Mouse (Mus musculus) liver, embryonic 12.5 days (tissue): Measurements from ENCODE around the gene Dctn2. TPM values are rescaled to one million over a fixed set of nuclear protein-coding genes. Genes with fewer than 3 reads are reported as not detected.

ENCODE experiments used
- ATAC-seq: fragments of 200-750 bp; cut with Nextera tagmentation; 2 replicates; pipeline ENCODE4 v1.8.0; 2017; ENCODE audit warnings: moderate number of reproducible peaks, mild to moderate bottlenecking, moderate library complexity
- H3K27ac ChIP-seq: fragments of 300-500 bp; sonication (generic); 2 replicates; pipeline ENCODE4 v1.5.1; 2016; ENCODE audit warnings: mild to moderate bottlenecking
- H3K27me3 ChIP-seq: fragments of 300-500 bp; sonication (generic); replicated peaks from 2 replicates; pipeline ENCODE4 v1.6.1; 2016; ENCODE audit warnings: mild to moderate bottlenecking, moderate library complexity
- H3K36me3 ChIP-seq: fragments of 300-500 bp; sonication (generic); 2 replicates; pipeline ENCODE4 v1.6.1; 2016; ENCODE audit warnings: mild to moderate bottlenecking, moderate library complexity
- H3K4me1 ChIP-seq: fragments of 300-500 bp; sonication (generic); 2 replicates; pipeline ENCODE4 v1.6.1; 2016
- H3K4me2 ChIP-seq: fragments of 300-500 bp; sonication (generic); 2 replicates; pipeline ENCODE4 v1.6.1; 2016; ENCODE audit warnings: mild to moderate bottlenecking, moderate library complexity
- H3K4me3 ChIP-seq: fragments of 300-500 bp; sonication (generic); 2 replicates; pipeline ENCODE4 v1.5.1; 2016; ENCODE audit warnings: mild to moderate bottlenecking, moderate library complexity
- H3K9ac ChIP-seq: fragments of 300-500 bp; sonication (generic); 2 replicates; pipeline ENCODE4 v1.6.1; 2016; ENCODE audit warnings: mild to moderate bottlenecking, moderate library complexity
- H3K9me3 ChIP-seq: fragments of 300-500 bp; sonication (generic); replicated peaks from 2 replicates; pipeline ENCODE4 v1.6.1; 2016; ENCODE audit warnings: mild to moderate bottlenecking, moderate library complexity
- WGBS: fragments of 180-500 bp; shearing (Covaris S2); methylation state at CpG from one replicate; pipeline ENCODE4 v1.1.7; 2016; ENCODE audit not compliant: insufficient replicate concordance; 5-methylcytosine and 5-hydroxymethylcytosine counted together
- polyA plus RNA-seq: library from polyadenylated mRNA; unstranded; fragments of >200 nt; fragmentation: Nextera tagmentation; extraction: Ambion mirVana; gene quantifications from 2 replicates; pipeline ENCODE4 v1.2.1, GENCODE M21; 2016

Dctn2 gene
- polyA plus RNA-seq, 1 experiment from 2014 or later, result 96.1 TPM

- H3K4me1 ChIP-seq, result peaks cover 55% of the 10 kb centered on the region
- H3K9ac ChIP-seq, result no peak overlapping the region
- H3K36me3 ChIP-seq, result peaks cover 28% of the 10 kb centered on the region
- H3K27me3 ChIP-seq, result peaks cover 40% of the 10 kb centered on the region
- H3K27ac ChIP-seq, result no peak overlapping the region; the same call in 1 of the 2 replicates
- peak; percentile 56 for ATAC-seq
- no peaks in the 10 kb centered on the region for H3K9me3 ChIP-seq
- peak overlapping the region; percentile 96 for H3K4me2 ChIP-seq
- WGBS, result 27% methylated on average over 4 of the region's 4 CpGs
- H3K4me3 ChIP-seq, result peak overlapping the region; percentile 97
Observed at GRCm38 (mm10) chr10:127265727-127266111, 449 bp upstream of the Dctn2 start.

DNA sequence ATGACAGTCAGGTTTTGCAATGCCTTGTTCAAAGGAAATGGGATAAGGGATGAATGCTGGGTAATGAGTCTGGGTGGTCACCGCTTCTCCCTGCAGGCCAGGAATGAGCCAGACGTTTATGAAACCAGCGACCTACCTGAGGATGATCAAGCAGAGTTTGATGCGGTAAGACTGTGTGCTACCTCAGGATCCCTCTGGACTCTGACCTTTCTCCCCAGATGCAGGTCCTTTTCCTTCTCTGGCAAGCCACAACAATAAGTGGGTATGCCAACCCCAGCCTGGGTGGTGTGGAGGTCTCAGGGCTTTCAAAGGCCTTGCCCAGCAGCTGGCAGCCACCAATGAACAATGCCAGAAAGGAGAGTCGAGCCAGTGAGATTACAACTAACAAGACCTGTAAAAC is 1.1 kb downstream of the Dctn2 start:
- H3K9ac ChIP-seq, result peak overlapping the region; percentile 100
- H3K36me3 ChIP-seq, result peaks cover 44% of the 10 kb centered on the region
- peak overlapping the region; percentile 96 for H3K4me2 ChIP-seq
- no peak for ATAC-seq
- 70% methylated on average over 5 of the region's 5 CpGs for WGBS
- peak overlapping the region; percentile 94 for H3K27ac ChIP-seq
- H3K4me1 ChIP-seq, result peaks cover 54% of the 10 kb centered on the region
- H3K27me3 ChIP-seq, result peaks cover 24% of the 10 kb centered on the region
- peak overlapping the region; percentile 97 for H3K4me3 ChIP-seq
- no peaks in the 10 kb centered on the region for H3K9me3 ChIP-seq

DNA sequence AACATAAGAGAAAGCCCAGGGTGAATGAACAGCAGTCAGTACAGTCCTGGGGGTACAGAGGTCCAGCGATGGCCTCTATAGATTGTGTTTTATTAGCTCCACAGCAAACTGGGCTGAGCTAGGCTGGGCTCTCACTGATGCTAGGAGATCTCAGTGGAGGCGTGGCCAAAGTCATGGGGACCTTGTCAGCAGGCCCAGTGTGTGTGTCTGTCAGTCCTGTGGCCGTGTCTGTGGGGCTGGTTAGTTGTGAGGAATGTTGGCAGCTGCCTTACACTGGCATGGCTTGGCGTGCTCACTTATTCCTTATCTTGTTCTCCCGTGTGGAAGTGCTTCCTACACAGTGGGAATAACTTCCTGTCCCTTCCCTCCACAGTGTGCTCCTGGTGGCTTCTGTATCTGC is 2.2 kb downstream of the Dctn2 start:
- peak overlapping the region; percentile 12; the same call in 1 of the 2 replicates for H3K4me2 ChIP-seq
- ATAC-seq, result no peak
- peaks cover 47% of the 10 kb centered on the region for H3K4me1 ChIP-seq
- H3K9me3 ChIP-seq, result no peaks in the 10 kb centered on the region
- no peak overlapping the region for H3K4me3 ChIP-seq
- H3K27me3 ChIP-seq, result peaks cover 13% of the 10 kb centered on the region
- H3K36me3 ChIP-seq, result peaks cover 55% of the 10 kb centered on the region
- WGBS, result 68% methylated on average over 5 of the region's 5 CpGs
- peak overlapping the region; percentile 57 for H3K27ac ChIP-seq
- peak overlapping the region; percentile 32; the same call in 1 of the 2 replicates for H3K9ac ChIP-seq

GRCm38 (mm10) chr10:127269036-127269435 is 2.9 kb downstream of the Dctn2 start:
- no peaks in the 10 kb centered on the region for H3K9me3 ChIP-seq
- WGBS, result 80% methylated on average over 12 of the region's 12 CpGs
- no peak overlapping the region for H3K4me3 ChIP-seq
- no peak overlapping the region for H3K9ac ChIP-seq
- peaks cover 6% of the 10 kb centered on the region for H3K27me3 ChIP-seq
- H3K36me3 ChIP-seq, result peaks cover 59% of the 10 kb centered on the region
- no peak overlapping the region for H3K4me2 ChIP-seq
- peaks cover 52% of the 10 kb centered on the region for H3K4me1 ChIP-seq
- H3K27ac ChIP-seq, result peak overlapping the region; percentile 57; the same call in 1 of the 2 replicates
- ATAC-seq, result no peak

DNA sequence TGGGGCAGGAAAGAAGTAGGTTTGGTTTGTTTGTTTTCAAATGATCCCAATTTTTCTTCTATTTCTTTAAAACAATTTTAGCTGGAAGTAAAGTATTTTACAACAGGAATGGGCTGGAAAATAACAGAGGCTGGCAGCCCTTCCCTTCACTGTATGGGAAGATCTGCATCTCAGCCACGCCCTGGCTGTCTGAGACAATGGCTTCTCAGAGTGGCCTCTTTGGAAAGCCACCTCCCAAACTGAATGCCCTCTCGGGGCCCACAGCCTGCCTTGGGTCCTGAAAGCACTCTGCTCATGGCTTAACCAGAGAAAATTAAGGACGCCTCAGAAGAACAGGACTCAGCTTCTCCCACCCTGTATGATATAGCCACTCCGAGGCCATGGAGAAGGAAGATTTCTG is 3.7 kb downstream of the Dctn2 start:
- Histone ChIP-seq H3K27me3 (no peaks in the 10 kb centered on the region), H3K9me3 (no peaks in the 10 kb centered on the region), H3K9ac (no peak overlapping the region), H3K27ac (peak overlapping the region; percentile 32; the same call in 1 of the 2 replicates), H3K4me1 (peaks cover 60% of the 10 kb centered on the region), H3K36me3 (peaks cover 68% of the 10 kb centered on the region), H3K4me3 (no peak overlapping the region), H3K4me2 (0 out of 2 replicates have a peak overlapping the region, but pooled peaks have one; percentile 3)
- 58% methylated on average over 4 of the region's 4 CpGs for WGBS
- ATAC-seq, result no peak

- H3K27me3 ChIP-seq, result no peaks in the 10 kb centered on the region
- no peak for ATAC-seq
- H3K4me3 ChIP-seq, result no peak overlapping the region
- 0 out of 2 replicates have a peak overlapping the region, but pooled peaks have one; percentile 22 for H3K9ac ChIP-seq
- WGBS, result 83% methylated on average over 5 of the region's 5 CpGs
- H3K9me3 ChIP-seq, result no peaks in the 10 kb centered on the region
- H3K36me3 ChIP-seq, result peaks cover 93% of the 10 kb centered on the region
- H3K4me2 ChIP-seq, result no peak overlapping the region
- H3K27ac ChIP-seq, result no peak overlapping the region
- peaks cover 48% of the 10 kb centered on the region for H3K4me1 ChIP-seq
Observed at GRCm38 (mm10) chr10:127272371-127272770, 6.2 kb downstream of the Dctn2 start.

DNA sequence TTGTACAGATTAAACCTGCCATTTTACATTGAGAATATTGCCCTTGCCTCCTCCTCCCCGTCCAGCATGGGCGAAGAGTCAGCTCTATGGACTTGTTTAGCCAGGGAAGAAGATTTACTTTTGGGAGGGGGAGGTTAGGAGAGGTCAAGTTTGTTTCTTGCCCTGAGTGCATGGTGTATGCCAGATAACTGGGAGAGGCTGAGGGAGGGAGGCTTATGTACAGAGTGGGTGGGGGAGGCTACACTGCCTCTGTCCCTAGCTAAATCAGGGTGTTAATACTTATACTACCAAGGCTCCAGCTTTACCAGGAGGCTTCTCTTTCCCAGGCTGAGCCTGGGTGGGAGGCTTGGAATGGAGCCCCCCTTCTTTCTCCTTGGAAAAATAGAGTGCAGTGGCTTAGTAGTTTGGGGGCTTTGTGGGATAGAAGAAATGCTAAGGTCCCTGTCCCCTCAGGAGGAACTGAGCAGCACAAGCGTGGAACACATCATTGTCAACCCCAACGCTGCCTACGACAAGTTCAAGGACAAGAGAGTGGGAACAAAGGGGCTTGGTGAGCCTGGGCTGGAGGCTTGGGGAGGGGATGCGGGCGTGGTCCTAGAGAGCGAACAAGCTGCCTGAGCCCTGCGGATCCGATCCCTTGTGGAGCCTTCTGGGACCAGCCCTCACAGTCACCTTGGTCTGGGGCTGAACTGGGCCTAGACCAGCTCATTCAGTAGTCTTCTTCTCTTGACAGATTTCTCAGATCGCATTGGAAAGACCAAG is 8.3 kb downstream of the Dctn2 start:
- H3K36me3 ChIP-seq, result peaks cover 97% of the 10 kb centered on the region
- peaks cover 27% of the 10 kb centered on the region for H3K4me1 ChIP-seq
- no peak overlapping the region for H3K4me2 ChIP-seq
- no peaks in the 10 kb centered on the region for H3K27me3 ChIP-seq
- no peak overlapping the region for H3K27ac ChIP-seq
- H3K9ac ChIP-seq, result peak overlapping the region; percentile 17; the same call in 1 of the 2 replicates
- no peak; the same call in 1 of the 2 replicates for ATAC-seq
- H3K4me3 ChIP-seq, result no peak overlapping the region
- no peaks in the 10 kb centered on the region for H3K9me3 ChIP-seq
- WGBS, result 82% methylated on average over 11 of the region's 11 CpGs

DNA sequence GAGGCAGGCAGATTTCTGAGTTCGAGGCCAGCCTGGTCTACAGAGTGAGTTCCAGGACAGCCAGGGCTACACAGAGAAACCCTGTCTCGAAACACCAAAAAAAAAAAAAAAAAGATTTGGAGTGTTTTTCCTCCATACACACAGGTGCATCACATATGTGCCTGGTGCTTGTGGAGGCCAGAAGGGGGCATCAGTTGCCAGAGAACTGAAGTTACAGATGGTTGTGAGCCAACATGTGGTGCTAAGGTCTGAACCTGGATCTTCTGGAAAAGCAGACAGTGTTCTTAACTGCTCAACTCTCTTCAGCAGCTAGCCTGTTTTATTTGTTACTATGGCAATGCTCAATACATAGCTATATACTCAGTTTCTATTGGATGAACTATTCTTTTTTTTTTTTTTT is 13.6 kb downstream of the Dctn2 start:
- no peak for ATAC-seq
- no peaks in the 10 kb centered on the region for H3K9me3 ChIP-seq
- no peak overlapping the region for H3K27ac ChIP-seq
- H3K27me3 ChIP-seq, result no peaks in the 10 kb centered on the region
- WGBS, result 92% methylated on average over 2 of the region's 2 CpGs
- no peak overlapping the region for H3K4me3 ChIP-seq
- peaks cover 1% of the 10 kb centered on the region; the same call in 1 of the 2 replicates for H3K4me1 ChIP-seq
- no peak overlapping the region for H3K9ac ChIP-seq
- H3K4me2 ChIP-seq, result no peak overlapping the region
- H3K36me3 ChIP-seq, result peaks cover 100% of the 10 kb centered on the region

DNA sequence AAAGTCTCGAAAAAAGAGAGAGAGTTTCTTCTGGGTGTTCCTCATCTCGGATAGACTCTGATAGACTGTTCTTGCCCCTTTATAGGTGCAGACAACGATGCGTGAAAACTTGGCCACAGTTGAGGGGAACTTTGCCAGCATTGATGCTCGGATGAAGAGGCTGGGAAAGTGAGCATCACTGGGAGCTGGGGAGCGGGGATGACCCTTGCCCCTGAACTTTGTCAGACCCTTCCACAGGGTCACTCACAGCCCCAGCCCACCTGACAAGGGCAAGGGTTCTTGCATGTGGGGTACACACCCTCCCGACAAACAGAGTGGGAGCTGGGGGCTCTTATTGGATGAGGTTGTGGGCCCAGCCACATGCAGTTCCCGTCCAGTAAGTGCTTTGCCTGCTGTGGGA is 15.1 kb downstream of the Dctn2 start:
- H3K27ac ChIP-seq, result no peak overlapping the region
- no peak overlapping the region for H3K4me2 ChIP-seq
- no peak for ATAC-seq
- H3K27me3 ChIP-seq, result no peaks in the 10 kb centered on the region
- H3K9ac ChIP-seq, result no peak overlapping the region
- peaks cover 15% of the 10 kb centered on the region for H3K4me1 ChIP-seq
- no peaks in the 10 kb centered on the region for H3K9me3 ChIP-seq
- 83% methylated on average over 8 of the region's 8 CpGs for WGBS
- no peak overlapping the region for H3K4me3 ChIP-seq
- peaks cover 100% of the 10 kb centered on the region for H3K36me3 ChIP-seq

DNA sequence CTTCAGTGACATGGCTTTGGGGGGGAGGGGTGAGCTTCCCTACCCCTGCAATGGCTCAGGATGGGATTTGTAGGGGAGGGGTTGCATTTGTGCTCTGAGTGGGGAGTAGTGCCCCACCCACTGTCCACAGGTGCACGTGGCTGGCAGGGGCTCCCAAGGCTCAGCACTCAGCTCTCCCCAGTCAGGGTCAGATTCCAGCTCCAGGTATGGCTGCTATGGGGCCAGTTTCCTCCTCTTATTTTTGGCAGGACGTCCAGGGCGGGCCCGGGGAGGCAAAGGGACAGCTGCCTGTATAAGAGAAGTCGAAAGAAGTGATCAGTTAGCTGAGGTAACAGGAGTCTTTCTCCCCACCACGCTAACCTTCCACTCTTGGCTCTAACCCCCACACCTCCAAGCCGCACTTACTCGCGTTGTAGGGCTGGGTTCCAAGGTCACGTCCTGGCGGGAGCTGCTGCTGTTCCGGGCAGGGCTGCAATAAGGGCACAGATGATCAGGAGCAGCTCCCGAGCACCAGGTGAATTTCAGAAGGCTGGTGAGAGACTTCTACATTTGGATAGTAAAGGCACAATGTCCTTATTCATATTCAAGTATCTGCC is 16.6 kb downstream of the Dctn2 start:
- Histone ChIP-seq H3K4me3 (no peak overlapping the region), H3K27me3 (no peaks in the 10 kb centered on the region), H3K27ac (no peak overlapping the region), H3K36me3 (peaks cover 99% of the 10 kb centered on the region), H3K4me1 (peaks cover 29% of the 10 kb centered on the region), H3K9me3 (no peaks in the 10 kb centered on the region), H3K9ac (no peak overlapping the region), H3K4me2 (no peak overlapping the region)
- ATAC-seq, result no peak
- 83% methylated on average over 13 of the region's 13 CpGs for WGBS

DNA sequence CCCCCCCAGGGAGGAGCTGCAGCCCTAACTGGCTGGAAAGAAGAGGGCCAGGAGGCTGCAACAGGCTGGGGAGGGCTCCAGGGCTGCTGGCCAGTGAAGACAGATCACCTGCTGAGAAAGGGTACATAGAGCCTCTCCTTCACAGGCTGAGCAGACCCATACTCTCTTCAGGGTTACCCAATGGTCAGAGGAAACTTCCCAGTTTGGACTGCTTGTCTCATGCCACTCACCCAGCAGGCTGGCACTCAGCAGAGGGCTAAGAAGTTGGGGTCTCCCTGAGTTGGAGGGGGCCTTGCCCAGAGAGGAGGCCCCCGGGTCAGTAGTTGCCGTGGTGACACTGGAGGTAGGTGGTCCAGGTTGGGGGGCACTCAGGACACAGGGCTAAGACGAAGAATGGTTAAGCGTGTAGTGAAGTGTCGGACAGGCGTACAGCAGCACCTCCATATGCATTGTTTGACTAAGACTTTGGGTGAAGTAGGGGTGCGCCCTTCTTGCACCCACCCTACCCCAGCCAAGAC is 18.0 kb downstream of the Dctn2 start:
- Histone ChIP-seq H3K4me1 (peaks cover 34% of the 10 kb centered on the region), H3K9ac (0 out of 2 replicates have a peak overlapping the region, but pooled peaks have one; percentile 9), H3K27ac (no peak overlapping the region), H3K4me2 (no peak overlapping the region), H3K4me3 (no peak overlapping the region), H3K36me3 (peaks cover 85% of the 10 kb centered on the region), H3K27me3 (no peaks in the 10 kb centered on the region), H3K9me3 (no peaks in the 10 kb centered on the region)
- WGBS, result 91% methylated on average over 7 of the region's 7 CpGs
- no peak for ATAC-seq
